8 mouse cellular contexts compared by ENCODE assay signal in the genomic region with DNA sequence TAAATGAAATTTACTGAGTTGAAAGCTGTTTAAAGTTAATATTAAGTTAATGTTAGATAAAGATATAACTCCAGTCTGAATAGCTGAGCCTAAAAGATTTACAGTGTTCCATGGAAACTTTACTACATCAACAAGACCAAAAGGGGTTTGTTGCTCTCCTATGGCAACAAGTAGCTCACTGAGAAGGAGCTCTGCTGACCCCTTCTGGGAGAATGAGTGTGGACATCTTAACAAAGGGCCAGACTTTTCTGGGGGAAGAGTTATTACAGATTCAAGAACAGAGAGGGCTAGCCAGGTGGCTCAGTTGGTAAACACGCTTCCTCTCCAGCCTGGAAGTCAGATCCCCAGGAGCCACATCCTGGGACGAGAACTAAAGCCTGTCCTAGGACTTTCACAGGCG. TPM values are rescaled to one million over a fixed set of nuclear protein-coding genes. Genes with fewer than 3 reads are reported as not detected.
DNase-seq lines count a peak whose midpoint lies in the region; ATAC-seq lines count a peak whose summit lies in the region.
"Had no signal": no experiment of that assay in that cellular context is flagged by ENCODE, and none has a peak within 500 bp of the region (broad histone marks: within the 10 kb centered on the region; RNA-seq: fewer than 3 reads in every experiment).

No protein-coding gene starts in this region.

- intact Hi-C loops in left cerebral cortex, postnatal 4 days (cut with DNase I): loop anchor here (5.0 to 10.0 kb wide), 2 partner anchors 190 to 288 kb away; a partner anchor contains a TSS

- no peak overlapping the region for H3K4me2 ChIP-seq in intestine, embryonic 16.5 days (ENCODE audit: low read depth, low read length)
- H3K4me2 ChIP-seq: heart, embryonic 13.5 days had no signal

- no peak overlapping the region for H3K9ac ChIP-seq in intestine, embryonic 16.5 days (ENCODE audit: low read depth, low read length)
- H3K9ac ChIP-seq: heart, embryonic 13.5 days had no signal

- no peaks in the 10 kb centered on the region for H3K9me3 ChIP-seq in intestine, embryonic 16.5 days (ENCODE audit: control insufficient read depth, low read length)
- H3K9me3 ChIP-seq: heart, embryonic 13.5 days had no signal

- peak; percentile 60 for ATAC-seq in intestine, embryonic 16.5 days

- H3K36me3 ChIP-seq in intestine, embryonic 16.5 days (ENCODE audit: control insufficient read depth, insufficient read depth, low read length): no peaks in the 10 kb centered on the region
- H3K36me3 ChIP-seq: heart, embryonic 13.5 days had no signal

- H3K27me3 ChIP-seq in intestine, embryonic 16.5 days (replicated peaks; ENCODE audit: control insufficient read depth, insufficient read depth, low read length): no peaks in the 10 kb centered on the region
- H3K27me3 ChIP-seq: heart, embryonic 13.5 days had no signal

- H3K4me3 ChIP-seq in intestine, embryonic 16.5 days (ENCODE audit: low read length): no peak overlapping the region
- H3K4me3 ChIP-seq: heart, embryonic 13.5 days had no signal

- peak; percentile 38 to 43 for DNase-seq in B cell, adult 2 months
- DNase-seq in MEL-GATA-1-ER (ENCODE audit: extremely low read depth, low read depth): peak; percentile 19
- peak; percentile 49 for DNase-seq in cerebellum, adult 9-10 months
- peak; percentile 60 for DNase-seq in gastrocnemius, adult 18-20 months (ENCODE audit: low spot score)
- peak; percentile 38 for DNase-seq in left cerebral cortex, postnatal 4 days
- DNase-seq in ovary, postnatal 36 days (ENCODE audit: low spot score): peak; percentile 22

- no peak overlapping the region for H3K27ac ChIP-seq in intestine, embryonic 16.5 days (ENCODE audit: low read length)
- H3K27ac ChIP-seq: heart, embryonic 13.5 days had no signal

- no peaks in the 10 kb centered on the region for H3K4me1 ChIP-seq in intestine, embryonic 16.5 days (ENCODE audit: control insufficient read depth, insufficient read depth, low read length)

- WGBS in intestine, embryonic 16.5 days: 17% methylated on average over 3 of the region's 3 CpGs

RNA-seq across cellular contexts. Expression of a gene that starts 54.5 kb away (rescaled TPM):
- total RNA-seq in gastrocnemius, adult 18-20 months (2021): 10 to 100 TPM; 42.1 to 44.2 TPM
- polyA plus RNA-seq in intestine, embryonic 16.5 days (2015; fragmentation: Nextera tagmentation; extraction: Ambion mirVana): 8.4 and 8.6 TPM in 2 replicates
- total RNA-seq in left cerebral cortex, postnatal 4 days (2021): 10 to 100 TPM; 49.5 to 50.3 TPM
